Mouse (Mus musculus) intestine, postnatal 0 days (tissue): ENCODE results near the gene Srl. TPM values are rescaled to one million over a fixed set of nuclear protein-coding genes. Genes with fewer than 3 reads are reported as not detected.

Experiments used
- ATAC-seq: fragments of 200-750 bp; cut with Nextera tagmentation; 2 replicates; pipeline ENCODE4 v1.8.0; 2017; ENCODE audit warnings: mild to moderate bottlenecking, moderate TSS enrichment, moderate library complexity
- H3K27ac ChIP-seq: fragments of 300-500 bp; sonication (generic); 2 replicates; pipeline ENCODE4 v1.5.1; 2014; ENCODE audit warnings: mild to moderate bottlenecking, low read depth, low read length, moderate library complexity
- H3K27me3 ChIP-seq: fragments of 300-500 bp; sonication (generic); replicated peaks from 2 replicates; pipeline ENCODE4 v1.6.1; 2014; ENCODE audit warnings: low read length, mixed read lengths; ENCODE audit not compliant: control insufficient read depth, insufficient read depth
- H3K36me3 ChIP-seq: fragments of 300-500 bp; sonication (generic); 2 replicates; pipeline ENCODE4 v1.6.1; 2014; ENCODE audit warnings: mild to moderate bottlenecking, moderate library complexity; ENCODE audit not compliant: control insufficient read depth, insufficient read depth
- H3K4me1 ChIP-seq: fragments of 300-500 bp; sonication (generic); replicated peaks from 2 replicates; pipeline ENCODE4 v1.6.1; 2014; ENCODE audit warnings: antibody characterized with exemption, low read length, mixed read lengths; ENCODE audit not compliant: control insufficient read depth, insufficient read depth
- H3K4me2 ChIP-seq: fragments of 300-500 bp; sonication (generic); replicated peaks from 2 replicates; pipeline ENCODE4 v1.6.1; 2014; ENCODE audit warnings: low read depth, mild to moderate bottlenecking, moderate library complexity
- H3K4me3 ChIP-seq: fragments of 300-500 bp; sonication (generic); 2 replicates; pipeline ENCODE4 v1.5.1; 2014; ENCODE audit warnings: low read depth, low read length
- H3K9ac ChIP-seq: fragments of 300-500 bp; sonication (generic); 2 replicates; pipeline ENCODE4 v1.6.1; 2014; ENCODE audit warnings: mild to moderate bottlenecking, low read depth, low read length
- H3K9me3 ChIP-seq: fragments of 300-500 bp; sonication (generic); 2 replicates; pipeline ENCODE4 v1.6.1; 2016; ENCODE audit warnings: mixed run types; ENCODE audit not compliant: control insufficient read depth
- CTCF ChIP-seq: sonication (generic); IDR thresholded peaks from 2 replicates; pipeline ENCODE4 v1.5.1; 2016; ENCODE audit warnings: low read depth, mild to moderate bottlenecking, control low read depth, antibody characterized with exemption, moderate library complexity
- WGBS: fragments of 180-500 bp; shearing (Covaris S2); extraction: QIAGEN DNeasy Blood & Tissue Kit; methylation state at CpG from one replicate; pipeline ENCODE4 v1.1.7; 2014; 5-methylcytosine and 5-hydroxymethylcytosine counted together
- polyA plus RNA-seq: library from polyadenylated mRNA; unstranded; fragments of >200 nt; fragmentation: Nextera tagmentation; extraction: Ambion mirVana; gene quantifications from 2 replicates; pipeline ENCODE4 v1.2.1, GENCODE M21; 2015

Srl gene
- polyA plus RNA-seq, 1 experiment from 2014 or later: 2.2 TPM

DNA sequence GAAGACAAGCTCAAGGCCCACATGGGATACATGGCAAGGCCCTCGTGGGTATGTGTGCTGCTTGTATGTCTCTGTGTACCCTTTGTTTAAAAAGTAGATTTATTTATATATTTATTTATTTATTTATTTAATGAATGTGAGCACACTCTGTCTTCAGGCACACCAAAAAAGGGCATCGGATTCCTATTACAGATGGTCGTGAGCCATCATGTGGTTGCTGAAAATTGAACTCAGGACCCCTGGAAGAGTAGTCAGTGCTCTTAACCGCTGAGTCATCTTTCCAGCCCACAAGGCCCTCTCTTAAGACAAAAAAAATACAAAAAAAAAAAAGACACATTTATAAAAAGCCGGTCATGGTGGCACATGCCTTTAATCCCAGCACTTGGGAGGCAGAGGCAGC is 6.0 kb upstream of the Srl start:
- Histone ChIP-seq H3K4me3 (no peak overlapping the region), H3K36me3 (peaks cover 25% of the 10 kb centered on the region), H3K27me3 (no peaks in the 10 kb centered on the region), H3K27ac (no peak overlapping the region), H3K4me2 (no peak overlapping the region), H3K9ac (no peak overlapping the region), H3K4me1 (peaks cover 4% of the 10 kb centered on the region; the same call in 1 of the 2 replicates), H3K9me3 (no peaks in the 10 kb centered on the region)
- no peak for ATAC-seq
- 82% methylated on average over 5 of the region's 5 CpGs for WGBS
- no peak for TF ChIP-seq CTCF

- Histone ChIP-seq H3K9me3 (no peaks in the 10 kb centered on the region), H3K9ac (no peak overlapping the region), H3K4me1 (0 out of 2 replicates have a peak, but pooled peaks cover 3% of the 10 kb centered on the region), H3K27ac (no peak overlapping the region), H3K36me3 (peaks cover 25% of the 10 kb centered on the region), H3K4me2 (no peak overlapping the region), H3K4me3 (no peak overlapping the region), H3K27me3 (no peaks in the 10 kb centered on the region)
- no peak for ATAC-seq
- no peak for TF ChIP-seq CTCF
- 94% methylated on average over 8 of the region's 8 CpGs for WGBS
Observed at GRCm38 (mm10) chr16:4546838-4547237, 5.2 kb upstream of the Srl start.

DNA sequence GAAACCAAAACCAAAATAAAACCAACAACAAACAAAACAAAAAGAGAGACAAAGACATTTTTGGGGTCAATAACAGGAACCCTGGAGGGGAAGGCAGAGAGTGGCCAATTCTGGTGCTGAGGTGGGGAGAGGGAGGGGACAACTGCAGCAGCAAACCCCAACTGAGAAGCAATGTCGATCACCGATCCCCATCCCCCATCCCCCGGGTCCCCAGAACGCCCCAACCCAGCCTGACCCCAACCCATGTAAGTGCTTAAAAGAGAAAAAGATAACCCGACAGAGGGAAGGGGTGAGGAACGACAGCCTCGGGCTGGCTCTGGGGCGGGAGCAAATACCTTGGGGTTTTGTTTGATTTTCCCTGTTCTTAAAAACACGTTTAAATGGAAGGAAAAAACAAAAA is 3.2 kb upstream of the Srl start:
- peaks cover 25% of the 10 kb centered on the region for H3K36me3 ChIP-seq
- H3K27ac ChIP-seq: no peak overlapping the region
- no peaks in the 10 kb centered on the region for H3K9me3 ChIP-seq
- TF ChIP-seq CTCF: no peak
- no peaks in the 10 kb centered on the region for H3K27me3 ChIP-seq
- no peak overlapping the region for H3K4me3 ChIP-seq
- WGBS: 73% methylated on average over 9 of the region's 9 CpGs
- no peak overlapping the region for H3K9ac ChIP-seq
- 0 out of 2 replicates have a peak, but pooled peaks cover 3% of the 10 kb centered on the region for H3K4me1 ChIP-seq
- no peak for ATAC-seq
- peak overlapping the region; percentile 13; the same call in 1 of the 2 replicates for H3K4me2 ChIP-seq

GRCm38 (mm10) chr16:4543266-4543665 is 1.6 kb upstream of the Srl start:
- Histone ChIP-seq H3K9me3 (no peaks in the 10 kb centered on the region), H3K4me1 (0 out of 2 replicates have a peak, but pooled peaks cover 3% of the 10 kb centered on the region), H3K27ac (no peak overlapping the region), H3K9ac (no peak overlapping the region), H3K4me2 (no peak overlapping the region), H3K27me3 (no peaks in the 10 kb centered on the region), H3K36me3 (peaks cover 24% of the 10 kb centered on the region), H3K4me3 (no peak overlapping the region)
- no peak for TF ChIP-seq CTCF
- 74% methylated on average over 3 of the region's 3 CpGs for WGBS
- ATAC-seq: no peak

DNA sequence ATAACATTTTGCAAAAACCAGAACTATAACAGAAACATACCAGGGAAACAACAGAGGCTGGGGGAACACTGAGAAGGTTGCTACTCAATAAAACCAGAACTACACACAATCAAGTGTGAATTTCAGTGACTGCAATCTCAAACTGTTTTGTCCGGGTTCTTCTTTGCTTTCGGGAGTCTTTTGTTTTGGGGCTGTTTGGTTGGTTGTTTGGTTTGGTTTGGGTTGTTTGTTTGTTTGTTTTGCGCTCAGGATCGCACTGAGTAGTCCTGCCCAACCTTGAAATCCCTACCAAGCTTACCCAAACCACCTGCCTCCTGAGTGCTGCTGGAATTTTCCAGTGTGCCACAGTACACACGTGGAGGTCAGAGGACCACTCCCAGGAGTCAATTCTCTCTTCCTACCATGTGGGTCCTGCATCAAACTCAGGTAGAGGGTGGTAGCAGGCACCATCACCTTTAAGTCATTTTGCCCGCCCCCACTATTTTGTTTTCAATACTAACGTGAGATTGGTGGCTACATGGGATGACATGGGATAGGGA is 689 bp upstream of the Srl start:
- H3K27me3 ChIP-seq: no peaks in the 10 kb centered on the region
- H3K36me3 ChIP-seq: peaks cover 21% of the 10 kb centered on the region
- 39% methylated on average over 7 of the region's 7 CpGs for WGBS
- H3K9me3 ChIP-seq: no peaks in the 10 kb centered on the region
- H3K27ac ChIP-seq: no peak overlapping the region
- ATAC-seq: no peak; the same call in 1 of the 2 replicates
- peak overlapping the region; percentile 58 for H3K4me2 ChIP-seq
- peak overlapping the region; percentile 32; the same call in 1 of the 2 replicates for H3K4me3 ChIP-seq
- H3K4me1 ChIP-seq: 0 out of 2 replicates have a peak, but pooled peaks cover 3% of the 10 kb centered on the region
- no peak overlapping the region for H3K9ac ChIP-seq
- no peak for TF ChIP-seq CTCF

GRCm38 (mm10) chr16:4541033-4541432 is 583 bp downstream of the Srl start:
- Histone ChIP-seq H3K9me3 (no peaks in the 10 kb centered on the region), H3K27ac (no peak overlapping the region), H3K27me3 (no peaks in the 10 kb centered on the region), H3K9ac (no peak overlapping the region), H3K4me2 (peak overlapping the region; percentile 58), H3K4me1 (0 out of 2 replicates have a peak, but pooled peaks cover 3% of the 10 kb centered on the region), H3K36me3 (peaks cover 12% of the 10 kb centered on the region; the same call in 1 of the 2 replicates), H3K4me3 (peak overlapping the region; percentile 32)
- 53% methylated on average over 4 of the region's 4 CpGs for WGBS
- ATAC-seq: no peak
- TF ChIP-seq CTCF: no peak
